Mouse (Mus musculus) liver, embryonic 14.5 days (tissue): Measurements from ENCODE around the gene Mdk. TPM values are rescaled to one million over a fixed set of nuclear protein-coding genes. Genes with fewer than 3 reads are reported as not detected.

Experiments used
- ATAC-seq: fragments of 200-750 bp; cut with Nextera tagmentation; 2 replicates; pipeline ENCODE4 v1.8.0; 2017; ENCODE audit warnings: moderate number of reproducible peaks, mild to moderate bottlenecking, moderate library complexity; ENCODE audit not compliant: insufficient read depth
- DNase-seq, 3 experiments: peaks; one replicate each; pipeline ENCODE4 v3.0.0-alpha.2; 2012 to 2013; ENCODE audit warnings: low read depth in 3 of 3, low spot score in 3 of 3
- H3K27ac ChIP-seq: fragments of 300-500 bp; sonication (generic); 2 replicates; pipeline ENCODE4 v1.5.1; 2014; ENCODE audit warnings: moderate library complexity, mild to moderate bottlenecking, control low read depth, inconsistent platforms
- H3K27me3 ChIP-seq: fragments of 300-500 bp; sonication (generic); 2 replicates; pipeline ENCODE4 v1.6.1; 2014; ENCODE audit warnings: mild to moderate bottlenecking, low read length, moderate library complexity; ENCODE audit not compliant: control insufficient read depth, insufficient read depth
- H3K36me3 ChIP-seq: fragments of 300-500 bp; sonication (generic); replicated peaks from 2 replicates; pipeline ENCODE4 v1.6.1; 2014; ENCODE audit warnings: low read depth; ENCODE audit not compliant: control insufficient read depth, insufficient read depth
- H3K4me1 ChIP-seq, 2 experiments: fragments of 200-500 bp in 1 of 2; fragments of 300-500 bp in 1 of 2; sonication (generic) in 1 of 2; replicated peaks; 2 replicates each; pipeline ENCODE4 v1.6.1; 2012 to 2014; ENCODE audit warnings: antibody characterized with exemption in 1 of 2, inconsistent platforms in 1 of 2, low read length in 1 of 2; ENCODE audit not compliant: control insufficient read depth in 2 of 2, insufficient read depth in 2 of 2
- H3K4me2 ChIP-seq: fragments of 300-500 bp; sonication (generic); 2 replicates; pipeline ENCODE4 v1.6.1; 2014; ENCODE audit warnings: low read depth, mild to moderate bottlenecking, control low read depth, moderate library complexity
- H3K4me3 ChIP-seq, 2 experiments: fragments of 200-500 bp in 1 of 2; fragments of 300-500 bp in 1 of 2; sonication (generic) in 1 of 2; 2 replicates each; pipeline ENCODE4 v1.5.1; 2012 to 2014; ENCODE audit warnings: low read depth in 2 of 2, low read length in 2 of 2, mild to moderate bottlenecking in 2 of 2, control low read depth in 1 of 2, inconsistent platforms in 1 of 2, moderate library complexity in 1 of 2; ENCODE audit not compliant: insufficient read depth in 1 of 2
- H3K9ac ChIP-seq: fragments of 300-500 bp; sonication (generic); replicated peaks from 2 replicates; pipeline ENCODE4 v1.6.1; 2014; ENCODE audit warnings: mild to moderate bottlenecking, control low read depth, moderate library complexity
- H3K9me3 ChIP-seq: fragments of 300-500 bp; sonication (generic); 2 replicates; pipeline ENCODE4 v1.6.1; 2016; ENCODE audit warnings: low read length, mixed read lengths; ENCODE audit not compliant: control insufficient read depth
- CTCF ChIP-seq: IDR thresholded peaks from 2 replicates; pipeline ENCODE4 v1.5.1; 2016; ENCODE audit warnings: antibody characterized with exemption, low read depth, control low read depth
- EP300 ChIP-seq: IDR thresholded peaks from 2 replicates; pipeline ENCODE4 v1.6.1; 2016; ENCODE audit warnings: antibody characterized with exemption, low read depth
- WGBS: fragments of 180-500 bp; shearing (Covaris S2); extraction: QIAGEN DNeasy Blood & Tissue Kit; methylation state at CpG from one replicate; pipeline ENCODE4 v1.1.7; 2014; ENCODE audit not compliant: insufficient replicate concordance; 5-methylcytosine and 5-hydroxymethylcytosine counted together
- polyA plus RNA-seq, 2 experiments: library from polyadenylated mRNA; depleted of rRNA in 1 of 2; stranded (reverse) in 1 of 2; unstranded in 1 of 2; fragments of >200 nt; fragmentation: Nextera tagmentation in 1 of 2; extraction: Ambion mirVana in 1 of 2; gene quantifications; 2 replicates each; pipeline versions ENCODE4 v1.2.1 to v1.2.3; 2012 to 2014

Gene Mdk
- polyA plus RNA-seq, 2 experiments: 12.7 to 19.3 TPM

DNA sequence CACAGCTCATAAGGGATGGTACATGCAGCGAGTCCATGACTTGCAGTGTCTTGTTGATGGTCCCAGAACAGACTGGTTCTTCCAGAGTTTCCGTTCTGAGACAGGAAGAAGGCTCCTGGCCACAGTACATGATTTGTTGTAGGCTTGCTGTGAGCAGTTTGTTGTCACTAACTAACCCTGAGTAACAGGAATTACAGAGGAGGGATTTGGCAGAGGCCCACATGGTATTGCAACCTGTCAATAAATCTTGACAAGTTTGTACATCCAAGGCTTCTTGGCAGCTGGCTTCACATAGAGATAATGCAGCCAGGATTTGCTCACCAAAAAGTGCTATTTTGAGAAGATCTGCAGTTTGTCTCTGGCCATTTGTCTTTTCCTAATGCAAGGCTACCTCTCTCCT lies 26.0 kb downstream of the Mdk start:
- WGBS: 82% methylated on average over 2 of the region's 2 CpGs
- Histone ChIP-seq H3K27ac (no peak overlapping the region), H3K27me3 (no peaks in the 10 kb centered on the region), H3K4me3 (no peak overlapping the region), H3K4me2 (no peak overlapping the region), H3K36me3 (no peaks in the 10 kb centered on the region; the same call in 1 of the 2 replicates), H3K9ac (no peak overlapping the region), H3K9me3 (no peaks in the 10 kb centered on the region), H3K4me1 (no peaks in the 10 kb centered on the region)
- TF ChIP-seq EP300: no peak
- TF ChIP-seq CTCF: no peak
- DNase-seq (no peak), ATAC-seq (no peak)

DNA sequence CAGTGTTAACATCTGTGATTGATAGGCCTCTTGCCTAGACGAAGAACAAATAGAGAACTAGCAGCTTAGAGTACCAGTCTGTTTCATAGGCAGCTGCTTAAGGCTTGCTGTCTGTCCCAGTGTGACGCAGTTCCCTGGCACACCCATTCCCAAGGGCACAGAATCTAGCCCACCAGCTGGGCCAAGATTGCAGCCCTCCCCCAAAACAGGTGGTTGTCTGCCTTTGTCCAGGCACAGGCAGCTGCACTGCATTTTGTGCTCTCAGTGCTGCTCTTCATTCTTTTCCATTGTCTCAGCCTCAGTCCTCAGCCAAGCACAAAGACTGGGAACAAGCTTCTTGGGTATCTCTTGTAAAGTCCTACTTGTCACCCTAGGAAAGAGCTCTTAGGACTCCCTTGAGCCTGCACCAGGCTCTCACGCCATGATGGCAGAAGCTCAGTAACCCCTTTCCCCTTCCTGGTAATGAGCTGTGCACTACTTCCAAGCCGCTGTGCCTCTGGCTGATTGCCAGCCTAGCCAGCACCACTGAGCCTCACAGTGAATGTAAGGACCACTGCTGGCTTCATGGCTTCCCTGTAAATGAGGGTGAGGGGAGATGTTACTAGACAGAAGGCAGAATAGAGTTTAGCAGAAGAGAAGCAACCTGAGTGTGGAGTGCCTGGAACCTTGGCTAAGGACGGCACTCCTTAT lies 27.3 kb downstream of the Mdk start:
- Histone ChIP-seq H3K9me3 (no peaks in the 10 kb centered on the region), H3K4me2 (no peak overlapping the region), H3K36me3 (no peaks in the 10 kb centered on the region), H3K4me3 (no peak overlapping the region), H3K27ac (no peak overlapping the region), H3K4me1 (no peaks in the 10 kb centered on the region), H3K27me3 (no peaks in the 10 kb centered on the region), H3K9ac (no peak overlapping the region)
- DNase-seq (no peak), ATAC-seq (no peak)
- 70% methylated on average over 5 of the region's 5 CpGs for WGBS
- TF ChIP-seq CTCF: no peak
- TF ChIP-seq EP300: no peak

DNA sequence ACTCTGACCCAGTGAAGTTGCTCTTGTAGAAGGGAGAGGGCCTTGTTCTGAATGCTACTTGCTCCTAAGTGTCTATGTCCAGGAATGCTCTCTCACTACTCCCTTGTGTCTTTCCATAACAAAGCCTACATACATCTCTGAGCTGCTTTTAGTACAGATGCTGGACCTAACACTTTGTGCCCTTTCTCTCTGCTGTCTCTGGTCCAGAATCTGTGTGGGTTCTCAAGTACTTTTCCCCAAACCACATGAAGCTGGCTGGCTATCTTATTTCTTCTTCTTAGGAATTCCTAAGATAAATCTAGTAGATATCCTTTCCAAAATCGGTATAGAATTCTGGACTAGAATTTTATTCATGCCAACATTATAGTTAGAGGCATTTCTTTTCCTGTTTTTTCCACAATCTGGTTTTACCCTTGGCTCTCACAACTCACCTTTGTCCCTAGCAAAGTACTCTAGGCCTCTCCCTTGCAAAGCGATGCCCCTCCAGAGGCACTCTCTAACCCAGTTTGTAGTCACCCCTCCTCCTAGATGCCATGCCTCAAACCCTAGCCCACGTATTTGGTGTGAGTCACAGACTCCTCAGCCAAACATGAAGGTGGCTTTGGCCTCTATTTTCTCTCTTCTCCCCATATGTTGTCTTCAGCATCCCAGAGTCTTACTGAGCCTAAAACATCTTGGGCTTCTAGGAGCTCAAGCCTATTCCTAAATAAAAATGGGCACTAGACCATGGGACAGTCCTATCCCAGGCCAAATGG lies 28.7 kb downstream of the Mdk start:
- Histone ChIP-seq H3K9ac (no peak overlapping the region), H3K27ac (no peak overlapping the region), H3K9me3 (no peaks in the 10 kb centered on the region), H3K4me2 (no peak overlapping the region), H3K27me3 (no peaks in the 10 kb centered on the region), H3K36me3 (no peaks in the 10 kb centered on the region; the same call in 1 of the 2 replicates), H3K4me3 (no peak overlapping the region), H3K4me1 (no peaks in the 10 kb centered on the region)
- DNase-seq (no peak), ATAC-seq (no peak)
- TF ChIP-seq EP300 (no peak), CTCF (no peak)
- 67% methylated on average over 3 of the region's 3 CpGs for WGBS

DNA sequence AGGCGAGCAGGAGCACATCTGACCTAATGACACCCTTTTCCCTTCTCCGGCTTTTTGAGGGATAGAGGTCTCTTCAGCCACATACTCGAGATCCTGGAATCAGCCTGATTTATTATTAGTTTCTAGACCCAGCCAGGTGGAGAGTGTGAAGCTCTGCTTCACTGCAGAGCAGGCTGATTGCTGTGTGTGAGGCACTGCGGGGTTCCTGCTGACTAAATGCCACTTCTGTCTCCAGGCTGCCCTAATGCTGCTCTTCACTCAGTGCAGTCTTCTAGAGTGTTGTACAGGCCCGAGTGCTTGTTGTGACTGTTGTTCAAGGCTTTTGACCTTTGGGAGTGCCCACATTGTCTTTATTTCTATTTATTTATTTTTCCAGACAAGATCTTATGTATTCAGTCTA lies 29.8 kb downstream of the Mdk start:
- no peaks in the 10 kb centered on the region for H3K27me3 ChIP-seq
- H3K9me3 ChIP-seq: no peaks in the 10 kb centered on the region
- H3K9ac ChIP-seq: no peak overlapping the region
- no peak for ATAC-seq
- TF ChIP-seq EP300 (no peak), CTCF (no peak)
- H3K4me1 ChIP-seq: no peaks in the 10 kb centered on the region
- H3K4me2 ChIP-seq: no peak overlapping the region
- H3K36me3 ChIP-seq: no peaks in the 10 kb centered on the region; the same call in 1 of the 2 replicates
- WGBS: 74% methylated on average over 5 of the region's 5 CpGs
- no peak for DNase-seq
- H3K4me3 ChIP-seq: no peak overlapping the region
- H3K27ac ChIP-seq: no peak overlapping the region

DNA sequence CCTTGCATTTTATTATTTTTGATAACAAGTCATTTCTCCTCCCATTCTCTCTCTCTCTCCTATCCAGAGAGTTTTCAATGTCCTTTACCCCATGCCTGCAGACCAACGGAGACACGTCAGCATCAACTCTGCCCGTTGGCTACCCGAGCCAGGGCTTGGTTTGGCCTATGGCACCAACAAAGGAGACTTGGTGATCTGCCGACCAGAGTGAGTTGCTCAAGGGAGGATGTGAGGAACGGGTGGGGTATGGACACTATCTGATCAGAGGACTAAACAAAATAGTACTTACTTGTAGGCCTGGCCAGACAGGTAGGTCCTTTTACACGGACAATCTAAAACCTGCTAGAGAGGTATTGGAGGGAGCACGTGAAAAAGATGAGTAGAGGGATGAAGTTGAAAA lies 31.7 kb downstream of the Mdk start:
- Histone ChIP-seq H3K9ac (no peak overlapping the region), H3K4me3 (no peak overlapping the region), H3K27ac (no peak overlapping the region), H3K4me2 (no peak overlapping the region), H3K27me3 (no peaks in the 10 kb centered on the region), H3K36me3 (no peaks in the 10 kb centered on the region; the same call in 1 of the 2 replicates), H3K4me1 (no peaks in the 10 kb centered on the region), H3K9me3 (no peaks in the 10 kb centered on the region)
- TF ChIP-seq CTCF (no peak), EP300 (no peak)
- 73% methylated on average over 8 of the region's 8 CpGs for WGBS
- ATAC-seq (no peak), DNase-seq (no peak)
